Mouse (Mus musculus): ENCODE measurements around the gene Palld. TPM values are rescaled to one million over a fixed set of nuclear protein-coding genes. Genes with fewer than 3 reads are reported as not detected.

Palld gene
- polyA plus RNA-seq, 1 experiment: 13.4 TPM

GRCm38 (mm10) chr8:61847494-61847893 lies 55.0 kb downstream of the Palld start:
- Histone ChIP-seq H3K27me3 (ENCODE audit: control insufficient read depth, insufficient read depth, low read length) (no peaks in the 10 kb centered on the region), H3K4me1 (ENCODE audit: control insufficient read depth, insufficient read depth, insufficient read length) (no peaks in the 10 kb centered on the region), H3K4me3 (ENCODE audit: extremely low read depth, insufficient read depth, insufficient read length) (no peak overlapping the region), H3K36me3 (ENCODE audit: control insufficient read depth, insufficient read depth, low read length) (no peaks in the 10 kb centered on the region), H3K27ac (ENCODE audit: insufficient read depth, low read length) (no peak overlapping the region)
- no peak for DNase-seq (ENCODE audit: low read depth in 1 of 2, low spot score in 2 of 2)
- 91% methylated on average over 5 of the region's 5 CpGs for WGBS
- TF ChIP-seq POLR2A (IDR thresholded peaks at IDR 0.05; ENCODE audit: low read depth, low read length) (no peak), CTCF (IDR thresholded peaks at IDR 0.05; ENCODE audit: extremely low read depth, insufficient read depth, insufficient read length, insufficient replicate concordance) (no peak)

GRCm38 (mm10) chr8:61844992-61845391 lies 57.5 kb downstream of the Palld start:
- DNase-seq (ENCODE audit: low read depth in 1 of 2, low spot score in 2 of 2): no peak
- Histone ChIP-seq H3K27me3 (ENCODE audit: control insufficient read depth, insufficient read depth, low read length) (no peaks in the 10 kb centered on the region), H3K4me1 (ENCODE audit: control insufficient read depth, insufficient read depth, insufficient read length) (no peaks in the 10 kb centered on the region), H3K27ac (ENCODE audit: insufficient read depth, low read length) (no peak overlapping the region), H3K36me3 (ENCODE audit: control insufficient read depth, insufficient read depth, low read length) (no peaks in the 10 kb centered on the region), H3K4me3 (ENCODE audit: extremely low read depth, insufficient read depth, insufficient read length) (no peak overlapping the region)
- WGBS: 86% methylated on average over 2 of the region's 2 CpGs
- TF ChIP-seq CTCF (IDR thresholded peaks at IDR 0.05; ENCODE audit: extremely low read depth, insufficient read depth, insufficient read length, insufficient replicate concordance): no peak
- no peak for TF ChIP-seq POLR2A (IDR thresholded peaks at IDR 0.05; ENCODE audit: low read depth, low read length)

- Histone ChIP-seq H3K4me1 (ENCODE audit: control insufficient read depth, insufficient read depth, insufficient read length) (no peaks in the 10 kb centered on the region), H3K4me3 (ENCODE audit: extremely low read depth, insufficient read depth, insufficient read length) (no peak overlapping the region), H3K27me3 (ENCODE audit: control insufficient read depth, insufficient read depth, low read length) (no peaks in the 10 kb centered on the region), H3K36me3 (ENCODE audit: control insufficient read depth, insufficient read depth, low read length) (no peaks in the 10 kb centered on the region), H3K27ac (ENCODE audit: insufficient read depth, low read length) (no peak overlapping the region)
- 84% methylated on average over 4 of the region's 4 CpGs for whole genome bisulfite sequencing
- no peak for DNase-seq (ENCODE audit: low read depth in 1 of 2, low spot score in 2 of 2)
- TF ChIP-seq CTCF (IDR thresholded peaks at IDR 0.05; ENCODE audit: extremely low read depth, insufficient read depth, insufficient read length, insufficient replicate concordance) (no peak), POLR2A (IDR thresholded peaks at IDR 0.05; ENCODE audit: low read depth, low read length) (no peak)
Measured at GRCm38 (mm10) chr8:61844575-61844974, 57.9 kb downstream of the Palld start.

GRCm38 (mm10) chr8:61843776-61844175 lies 58.7 kb downstream of the Palld start:
- 88% methylated on average over 8 of the region's 8 CpGs for WGBS

GRCm38 (mm10) chr8:61833211-61833610 lies 69.3 kb downstream of the Palld start:
- WGBS: 81% methylated on average over 3 of the region's 3 CpGs
- no peak overlapping the region for H3K4me3 ChIP-seq (ENCODE audit: extremely low read depth, insufficient read depth, insufficient read length)
- H3K27me3 ChIP-seq (ENCODE audit: control insufficient read depth, insufficient read depth, low read length): no peaks in the 10 kb centered on the region
- DNase-seq (ENCODE audit: low read depth in 1 of 2, low spot score in 2 of 2): no peak
- no peak overlapping the region for H3K27ac ChIP-seq (ENCODE audit: insufficient read depth, low read length)
- no peaks in the 10 kb centered on the region for H3K36me3 ChIP-seq (ENCODE audit: control insufficient read depth, insufficient read depth, low read length)
- H3K4me1 ChIP-seq (ENCODE audit: control insufficient read depth, insufficient read depth, insufficient read length): no peaks in the 10 kb centered on the region
- no peak for TF ChIP-seq CTCF (IDR thresholded peaks at IDR 0.05; ENCODE audit: extremely low read depth, insufficient read depth, insufficient read length, insufficient replicate concordance)
- TF ChIP-seq POLR2A (IDR thresholded peaks at IDR 0.05; ENCODE audit: low read depth, low read length): no peak

More at GRCm38 (mm10) chr8:61843776-61844175, 58.7 kb downstream of the Palld start:
- Histone ChIP-seq H3K4me1 (ENCODE audit: control insufficient read depth, insufficient read depth, insufficient read length) (no peaks in the 10 kb centered on the region), H3K27me3 (ENCODE audit: control insufficient read depth, insufficient read depth, low read length) (no peaks in the 10 kb centered on the region), H3K4me3 (ENCODE audit: extremely low read depth, insufficient read depth, insufficient read length) (no peak overlapping the region), H3K36me3 (ENCODE audit: control insufficient read depth, insufficient read depth, low read length) (no peaks in the 10 kb centered on the region), H3K27ac (ENCODE audit: insufficient read depth, low read length) (no peak overlapping the region)
- no peak for DNase-seq (ENCODE audit: low read depth in 1 of 2, low spot score in 2 of 2)
- TF ChIP-seq CTCF (IDR thresholded peaks at IDR 0.05; ENCODE audit: extremely low read depth, insufficient read depth, insufficient read length, insufficient replicate concordance) (no peak), POLR2A (IDR thresholded peaks at IDR 0.05; ENCODE audit: low read depth, low read length) (no peak)

GRCm38 (mm10) chr8:61831944-61832343 lies 70.5 kb downstream of the Palld start:
- Histone ChIP-seq H3K4me3 (ENCODE audit: extremely low read depth, insufficient read depth, insufficient read length) (no peak overlapping the region), H3K36me3 (ENCODE audit: control insufficient read depth, insufficient read depth, low read length) (no peaks in the 10 kb centered on the region), H3K27me3 (ENCODE audit: control insufficient read depth, insufficient read depth, low read length) (no peaks in the 10 kb centered on the region), H3K27ac (ENCODE audit: insufficient read depth, low read length) (no peak overlapping the region), H3K4me1 (ENCODE audit: control insufficient read depth, insufficient read depth, insufficient read length) (no peaks in the 10 kb centered on the region)
- no peak for DNase-seq (ENCODE audit: low read depth in 1 of 2, low spot score in 2 of 2)
- TF ChIP-seq POLR2A (IDR thresholded peaks at IDR 0.05; ENCODE audit: low read depth, low read length) (no peak), CTCF (IDR thresholded peaks at IDR 0.05; ENCODE audit: extremely low read depth, insufficient read depth, insufficient read length, insufficient replicate concordance) (no peak)
- WGBS: 77% methylated on average over 4 of the region's 4 CpGs

- TF ChIP-seq CTCF (IDR thresholded peaks at IDR 0.05; ENCODE audit: extremely low read depth, insufficient read depth, insufficient read length, insufficient replicate concordance) (no peak), POLR2A (IDR thresholded peaks at IDR 0.05; ENCODE audit: low read depth, low read length) (no peak)
Measured at GRCm38 (mm10) chr8:61830821-61831220, 71.7 kb downstream of the Palld start.

More at GRCm38 (mm10) chr8:61830821-61831220, 71.7 kb downstream of the Palld start:
- H3K4me1 ChIP-seq (ENCODE audit: control insufficient read depth, insufficient read depth, insufficient read length): no peaks in the 10 kb centered on the region
- 86% methylated on average over 6 of the region's 6 CpGs for WGBS
- no peaks in the 10 kb centered on the region for H3K27me3 ChIP-seq (ENCODE audit: control insufficient read depth, insufficient read depth, low read length)
- H3K36me3 ChIP-seq (ENCODE audit: control insufficient read depth, insufficient read depth, low read length): no peaks in the 10 kb centered on the region
- DNase-seq (ENCODE audit: low read depth in 1 of 2, low spot score in 2 of 2): no peak
- H3K4me3 ChIP-seq (ENCODE audit: extremely low read depth, insufficient read depth, insufficient read length): no peak overlapping the region
- no peak overlapping the region for H3K27ac ChIP-seq (ENCODE audit: insufficient read depth, low read length)

Measured in spleen, adult 2 months (tissue).